9 mouse cellular contexts compared by ENCODE assay signal in genomic region chr6:84093473-84093872, GRCm38 (mm10).
DNase-seq lines count a peak whose midpoint lies in the region; ATAC-seq and TF ChIP-seq lines count a peak whose summit lies in the region.
"Had no signal": no experiment of that assay in that cellular context is flagged by ENCODE, and none has a peak within 500 bp of the region (broad histone marks: within the 10 kb centered on the region; RNA-seq: fewer than 3 reads in every experiment).

No protein-coding gene starts in this region.

- DNase-seq in kidney, adult 9 months, result peak; percentile 40
- no peak for DNase-seq in kidney, adult 11 months
- peak; percentile 78 for DNase-seq in NIH3T3 (ENCODE audit: low read depth)
- peak; percentile 60 for DNase-seq in embryo, embryonic 11.5 days (ENCODE audit: low read depth, low spot score)
- DNase-seq in kidney, postnatal 0 days (ENCODE audit: low spot score), result peak; percentile 87
- peak; percentile 66 for DNase-seq in mesoderm, embryonic 11.5 days (ENCODE audit: low read depth, low spot score)
- DNase-seq in ovary, postnatal 10 days (ENCODE audit: low spot score), result no peak

- no peaks in the 10 kb centered on the region for H3K9me3 ChIP-seq in kidney, postnatal 0 days (replicated peaks; ENCODE audit: low read length)
- H3K9me3 ChIP-seq in stomach, embryonic 14.5 days (ENCODE audit: control insufficient read depth, low read depth, low read length), result no peaks in the 10 kb centered on the region

- no peaks in the 10 kb centered on the region for H3K36me3 ChIP-seq in kidney, postnatal 0 days (ENCODE audit: insufficient read depth, low read length)
- no peaks in the 10 kb centered on the region for H3K36me3 ChIP-seq in stomach, embryonic 14.5 days (ENCODE audit: control insufficient read depth, insufficient read depth, low read length)
- H3K36me3 ChIP-seq: embryonic facial prominence, embryonic 12.5 days had no signal

- no peaks in the 10 kb centered on the region for H3K27me3 ChIP-seq in kidney, postnatal 0 days (ENCODE audit: insufficient read depth, low read length)
- no peaks in the 10 kb centered on the region for H3K27me3 ChIP-seq in stomach, embryonic 14.5 days (ENCODE audit: control insufficient read depth, insufficient read depth, low read length)
- H3K27me3 ChIP-seq: embryonic facial prominence, embryonic 12.5 days had no signal

- no peak overlapping the region for H3K4me3 ChIP-seq in kidney, postnatal 0 days (replicated peaks; ENCODE audit: low read depth, low read length)
- no peak overlapping the region for H3K4me3 ChIP-seq in stomach, embryonic 14.5 days (ENCODE audit: low read depth, low read length)
- H3K4me3 ChIP-seq: embryonic facial prominence, embryonic 12.5 days had no signal

- no peak overlapping the region for H3K27ac ChIP-seq in kidney, postnatal 0 days
- no peak overlapping the region for H3K27ac ChIP-seq in stomach, embryonic 14.5 days (ENCODE audit: low read length)
- H3K27ac ChIP-seq: embryonic facial prominence, embryonic 12.5 days had no signal

- H3K4me2 ChIP-seq in kidney, postnatal 0 days (ENCODE audit: low read length), result no peak overlapping the region
- no peak overlapping the region for H3K4me2 ChIP-seq in stomach, embryonic 14.5 days (replicated peaks; ENCODE audit: low read depth, low read length)
- H3K4me2 ChIP-seq: embryonic facial prominence, embryonic 12.5 days had no signal

- H3K4me1 ChIP-seq in kidney, postnatal 0 days (replicated peaks; ENCODE audit: insufficient read depth, low read length), result no peaks in the 10 kb centered on the region
- no peaks in the 10 kb centered on the region for H3K4me1 ChIP-seq in stomach, embryonic 14.5 days (ENCODE audit: control insufficient read depth, insufficient read depth, low read length)
- H3K4me1 ChIP-seq: embryonic facial prominence, embryonic 12.5 days had no signal

- no peak overlapping the region for H3K9ac ChIP-seq in kidney, postnatal 0 days (ENCODE audit: low read depth, low read length)
- no peak overlapping the region for H3K9ac ChIP-seq in stomach, embryonic 14.5 days (replicated peaks; ENCODE audit: low read depth, low read length)
- H3K9ac ChIP-seq: embryonic facial prominence, embryonic 12.5 days had no signal

- ATAC-seq in kidney, postnatal 0 days (replicated peaks; ENCODE audit: low FRiP score, low read depth), result peak; percentile 60; the same call in 1 of the 2 replicates
- peak; percentile 64; the same call in 1 of the 2 replicates for ATAC-seq in stomach, embryonic 14.5 days (ENCODE audit: insufficient number of reproducible peaks, insufficient read depth, low FRiP score, low read depth)

- 21% methylated on average over 4 of the region's 4 CpGs for WGBS in kidney, postnatal 0 days
- 13% methylated on average over 4 of the region's 4 CpGs for WGBS in stomach, embryonic 14.5 days

- TF ChIP-seq CTCF in kidney, postnatal 0 days (IDR thresholded peaks at IDR 0.05; ENCODE audit: low read depth), result peak; percentile 80

Comparison
In these comparisons a context has a peak if more than half of its experiments do, and no peak if none do; other contexts are left out.
1. DNase-seq: peak in kidney, adult 9 months (single experiment), NIH3T3 (single experiment), embryo, embryonic 11.5 days (single experiment), kidney, postnatal 0 days (single experiment) and mesoderm, embryonic 11.5 days (single experiment); none in kidney, adult 11 months (single experiment) and ovary, postnatal 10 days (single experiment).